11 mouse cellular contexts compared by ENCODE assay signal in genomic region chr12:80210791-80211612, GRCm38 (mm10). TPM values are rescaled to one million over a fixed set of nuclear protein-coding genes. Genes with fewer than 3 reads are reported as not detected.
DNase-seq lines count a peak whose midpoint lies in the region; ATAC-seq and TF ChIP-seq lines count a peak whose summit lies in the region.
"Had no signal": no experiment of that assay in that cellular context is flagged by ENCODE, and none has a peak within 500 bp of the region (broad histone marks: within the 10 kb centered on the region; RNA-seq: fewer than 3 reads in every experiment).

No protein-coding gene starts in this region.

- DNase-seq in gastrocnemius, adult 2 months: no peak
- DNase-seq in gastrocnemius, postnatal 36 days: no peak
- no peak for DNase-seq in adrenal gland, postnatal 10 days
- no peak for DNase-seq in cerebellum, postnatal 14 days
- DNase-seq: cerebellum, adult 2 months; retina, postnatal 1 day had no signal

- WGBS in liver, embryonic 15.5 days (ENCODE audit: insufficient replicate concordance): 22% methylated on average over 4 of the region's 4 CpGs
- 26% methylated on average over 4 of the region's 4 CpGs for whole genome bisulfite sequencing in liver, embryonic 12.5 days (ENCODE audit: insufficient replicate concordance)

- H3K4me1 ChIP-seq in liver, embryonic 15.5 days (replicated peaks): peaks cover 36% of the 10 kb centered on the region
- peaks cover 34% of the 10 kb centered on the region for H3K4me1 ChIP-seq in liver, embryonic 12.5 days

- intact Hi-C loops in gastrocnemius, adult 2 months (cut with DNase I): no loop called here
- intact Hi-C loops in gastrocnemius, postnatal 36 days (cut with DNase I): no loop called here

- no peak for TF ChIP-seq CTCF in gastrocnemius, adult 2 months (IDR thresholded peaks at IDR 0.05)

- no peak overlapping the region for H3K4me2 ChIP-seq in liver, embryonic 15.5 days
- no peak overlapping the region for H3K4me2 ChIP-seq in liver, embryonic 12.5 days

- ATAC-seq in liver, embryonic 15.5 days (ENCODE audit: insufficient read depth): no peak
- no peak for ATAC-seq in liver, embryonic 12.5 days
- peak; percentile 57 for ATAC-seq in common myeloid progenitor, adult 5-6 weeks (replicated peaks; ENCODE audit: low read depth, poor library complexity, severe bottlenecking)
- ATAC-seq in megakaryocyte, adult 5-6 weeks (ENCODE audit: poor library complexity, severe bottlenecking): peak; percentile 85
- ATAC-seq: inflammation-experienced regulatory T-cells, adult 6 months had no signal

- peak overlapping the region; percentile 38 for H3K27ac ChIP-seq in gastrocnemius, adult 2 months
- peak overlapping the region; percentile 34 for H3K27ac ChIP-seq in liver, embryonic 15.5 days (replicated peaks)
- H3K27ac ChIP-seq in liver, embryonic 12.5 days: no peak overlapping the region

- H3K27me3 ChIP-seq in liver, embryonic 15.5 days: no peaks in the 10 kb centered on the region
- no peaks in the 10 kb centered on the region for H3K27me3 ChIP-seq in liver, embryonic 12.5 days (replicated peaks)

- H3K9me3 ChIP-seq in liver, embryonic 15.5 days (replicated peaks): no peaks in the 10 kb centered on the region
- H3K9me3 ChIP-seq in liver, embryonic 12.5 days (replicated peaks): no peaks in the 10 kb centered on the region

- 0 out of 2 replicates have a peak, but pooled peaks cover 7% of the 10 kb centered on the region for H3K36me3 ChIP-seq in liver, embryonic 15.5 days (replicated peaks)
- 0 out of 2 replicates have a peak, but pooled peaks cover 3% of the 10 kb centered on the region for H3K36me3 ChIP-seq in liver, embryonic 12.5 days

- no peak overlapping the region for H3K4me3 ChIP-seq in gastrocnemius, adult 2 months
- no peak overlapping the region for H3K4me3 ChIP-seq in liver, embryonic 15.5 days (replicated peaks)
- no peak overlapping the region for H3K4me3 ChIP-seq in liver, embryonic 12.5 days

- H3K9ac ChIP-seq in liver, embryonic 15.5 days: no peak overlapping the region
- no peak overlapping the region for H3K9ac ChIP-seq in liver, embryonic 12.5 days

RNA-seq across cellular contexts. Expression of gene Actn1, which starts 49.2 kb away (rescaled TPM):
- 10 to 100 TPM in 1 of 2 experiments, 1 to 10 TPM in 1; 8.4 to 11.9 TPM for total RNA-seq in gastrocnemius, adult 2 months (2021)
- 1 to 10 TPM; 7.3 to 9.0 TPM for total RNA-seq in gastrocnemius, postnatal 36 days (2021)
- 7.9 and 9.4 TPM in 2 replicates for polyA plus RNA-seq in liver, embryonic 15.5 days (2015; fragmentation: Nextera tagmentation; extraction: Ambion mirVana)
- polyA plus RNA-seq in liver, embryonic 12.5 days (2016; fragmentation: Nextera tagmentation; extraction: Ambion mirVana): 15.6 and 15.9 TPM in 2 replicates
- 2.4 and 10.3 TPM in 2 replicates for total RNA-seq in common myeloid progenitor, adult 5-6 weeks (2017)
- 31.2 and 38.6 TPM in 2 replicates for total RNA-seq in megakaryocyte, adult 5-6 weeks (2015)
- total RNA-seq in megakaryocyte, adult 5-6 weeks (2017): 30.9 and 52.5 TPM in 2 replicates
- 10 to 100 TPM; 49.3 to 53.7 TPM for total RNA-seq in adrenal gland, postnatal 10 days (2021)

Comparison
In these comparisons a context has a peak if more than half of its experiments do, and no peak if none do; other contexts are left out.
1. ATAC-seq: peak in common myeloid progenitor, adult 5-6 weeks (single experiment) and megakaryocyte, adult 5-6 weeks (single experiment); none in liver, embryonic 15.5 days (single experiment) and liver, embryonic 12.5 days (single experiment).